Mouse (Mus musculus): ENCODE results near the gene Nedd4.

GRCm38 (mm10) chr9:72678771-72679170, 16.6 kb downstream of the Nedd4 start:
- TF ChIP-seq CTCF (IDR thresholded peaks at IDR 0.05; ENCODE audit: extremely low read depth, insufficient read depth, low read length) (no peak), POLR2A (IDR thresholded peaks at IDR 0.05; ENCODE audit: extremely low read depth, insufficient read depth, low read length) (no peak)
